Mouse (Mus musculus): ENCODE measurements around the gene Cat. TPM values are rescaled to one million over a fixed set of nuclear protein-coding genes. Genes with fewer than 3 reads are reported as not detected.
A peak's percentile ranks its signal among the peaks of the same experiment; 100 is the strongest.

The Cat gene
- total RNA-seq, 1 experiment from 2014 or later: 50.4 TPM

DNA sequence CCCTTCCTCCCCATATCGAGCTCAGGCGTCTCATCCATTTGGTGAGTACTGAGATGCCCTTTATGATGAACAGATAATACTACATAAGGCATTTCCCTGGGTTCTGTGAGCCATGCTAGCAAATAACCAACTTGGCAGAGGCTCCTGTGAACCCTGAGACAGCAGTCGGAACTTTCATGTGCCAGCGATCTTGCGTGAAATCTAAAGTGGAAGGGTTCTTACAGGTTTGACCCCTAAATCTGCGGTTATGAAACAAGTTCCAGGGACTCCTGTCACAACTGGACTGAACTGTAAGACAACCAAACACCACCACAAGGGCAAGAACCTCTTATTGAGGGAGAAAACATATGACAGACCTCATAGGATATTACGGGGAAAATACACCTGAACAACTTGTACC lies 29.2 kb downstream of the Cat start:
- no peak for ATAC-seq (replicated peaks in 1 of 2; ENCODE audit: insufficient read depth in 1 of 2, low FRiP score in 2 of 2, low TSS enrichment in 1 of 2, low read depth in 1 of 2, poor library complexity in 2 of 2, severe bottlenecking in 2 of 2)

- ATAC-seq (replicated peaks in 1 of 2; ENCODE audit: insufficient read depth in 1 of 2, low FRiP score in 2 of 2, low TSS enrichment in 1 of 2, low read depth in 1 of 2, poor library complexity in 2 of 2, severe bottlenecking in 2 of 2): no peak
These were observed 32.4 kb downstream of the Cat start for GRCm38 (mm10) chr2:103452550-103452949.

- ATAC-seq (replicated peaks in 1 of 2; ENCODE audit: insufficient read depth in 1 of 2, low FRiP score in 2 of 2, low TSS enrichment in 1 of 2, low read depth in 1 of 2, poor library complexity in 2 of 2, severe bottlenecking in 2 of 2): no peak
These were observed 34.7 kb downstream of the Cat start for GRCm38 (mm10) chr2:103450267-103450666.

GRCm38 (mm10) chr2:103449813-103450212 lies 35.1 kb downstream of the Cat start:
- peak in 1 of 2 experiments; percentile 34; a peak in 1 of 4 replicates for ATAC-seq (replicated peaks in 1 of 2; ENCODE audit: insufficient read depth in 1 of 2, low FRiP score in 2 of 2, low TSS enrichment in 1 of 2, low read depth in 1 of 2, poor library complexity in 2 of 2, severe bottlenecking in 2 of 2)

DNA sequence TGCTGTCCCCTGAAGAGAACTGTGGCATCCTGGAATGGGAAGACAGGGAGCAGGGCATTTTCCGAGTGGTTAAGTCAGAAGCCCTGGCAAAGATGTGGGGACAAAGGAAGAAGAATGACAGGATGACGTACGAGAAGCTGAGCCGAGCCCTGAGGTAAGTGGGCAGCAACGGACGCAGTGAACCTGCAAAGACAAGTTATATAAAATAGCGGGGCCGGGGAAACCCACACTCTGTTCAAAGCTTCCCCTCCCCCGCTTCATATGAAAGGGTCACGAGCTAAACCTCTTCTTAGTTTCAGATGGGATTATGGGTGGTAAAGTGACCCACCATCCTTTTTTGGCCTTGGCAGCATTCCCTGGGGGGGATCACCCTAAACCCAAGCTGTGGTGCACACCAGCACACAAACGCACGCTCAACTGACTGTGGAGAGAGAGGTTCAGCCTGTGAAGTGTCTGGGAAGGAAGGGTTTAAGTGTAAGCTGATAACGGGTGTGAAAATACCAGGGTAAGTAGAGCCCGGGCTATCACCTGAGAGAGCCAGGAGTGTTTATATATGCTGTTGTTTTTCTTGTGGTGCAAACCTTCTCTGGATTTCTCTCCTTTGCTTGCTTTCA lies 35.9 kb downstream of the Cat start:
- ATAC-seq (replicated peaks in 1 of 2; ENCODE audit: insufficient read depth in 1 of 2, low FRiP score in 2 of 2, low TSS enrichment in 1 of 2, low read depth in 1 of 2, poor library complexity in 2 of 2, severe bottlenecking in 2 of 2): peak in 1 of 2 experiments; percentile 50; a peak in 2 of 4 replicates

DNA sequence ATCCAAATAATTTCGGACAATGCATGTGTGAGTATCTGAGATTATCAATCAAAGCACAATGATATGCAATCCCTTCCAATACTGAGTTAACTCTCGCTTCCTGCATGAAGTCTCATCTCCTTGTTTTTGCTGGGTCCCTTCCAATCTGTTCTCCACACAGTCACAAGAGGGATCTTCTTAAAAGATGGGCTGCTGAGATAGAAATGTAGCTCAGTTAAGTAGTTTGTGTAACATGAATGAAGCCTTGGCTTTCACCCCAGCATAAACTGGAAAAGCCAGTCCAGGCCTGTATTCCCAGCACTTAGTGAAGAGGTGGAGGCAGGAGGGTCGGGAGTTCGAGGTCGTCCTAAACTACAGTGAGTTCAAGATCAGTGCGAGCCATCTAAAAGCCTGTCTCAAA lies 38.6 kb downstream of the Cat start:
- no peak for ATAC-seq (replicated peaks in 1 of 2; ENCODE audit: insufficient read depth in 1 of 2, low FRiP score in 2 of 2, low TSS enrichment in 1 of 2, low read depth in 1 of 2, poor library complexity in 2 of 2, severe bottlenecking in 2 of 2)

GRCm38 (mm10) chr2:103445776-103446175 lies 39.2 kb downstream of the Cat start:
- peak; percentile 43 to 53; a peak in 1 of 4 replicates for ATAC-seq (replicated peaks in 1 of 2; ENCODE audit: insufficient read depth in 1 of 2, low FRiP score in 2 of 2, low TSS enrichment in 1 of 2, low read depth in 1 of 2, poor library complexity in 2 of 2, severe bottlenecking in 2 of 2)

DNA sequence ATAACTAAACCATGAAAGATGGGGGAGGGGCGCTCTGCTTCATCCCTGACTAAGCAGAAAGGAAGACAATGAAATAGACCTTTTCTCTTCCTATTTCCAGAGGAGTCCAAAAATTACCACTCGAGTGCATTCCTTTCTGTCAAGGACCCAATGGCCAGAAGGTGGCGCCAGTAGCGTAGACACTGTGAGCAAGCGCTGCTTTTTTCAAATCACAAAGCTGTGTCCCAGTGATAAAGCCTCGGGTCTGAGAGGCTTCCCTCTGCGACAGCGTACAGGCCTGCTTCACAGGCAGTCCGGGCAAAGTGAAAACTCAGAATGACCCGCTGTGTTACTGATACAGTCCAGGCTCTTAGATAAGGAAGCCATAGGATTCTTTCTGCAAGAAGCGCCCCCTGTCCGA lies 45.2 kb downstream of the Cat start:
- ATAC-seq (replicated peaks in 1 of 2; ENCODE audit: insufficient read depth in 1 of 2, low FRiP score in 2 of 2, low TSS enrichment in 1 of 2, low read depth in 1 of 2, poor library complexity in 2 of 2, severe bottlenecking in 2 of 2): peak; percentile 81

- no peak for ATAC-seq (replicated peaks in 1 of 2; ENCODE audit: insufficient read depth in 1 of 2, low FRiP score in 2 of 2, low TSS enrichment in 1 of 2, low read depth in 1 of 2, poor library complexity in 2 of 2, severe bottlenecking in 2 of 2)
These were observed 45.8 kb downstream of the Cat start for GRCm38 (mm10) chr2:103439071-103439622.

DNA sequence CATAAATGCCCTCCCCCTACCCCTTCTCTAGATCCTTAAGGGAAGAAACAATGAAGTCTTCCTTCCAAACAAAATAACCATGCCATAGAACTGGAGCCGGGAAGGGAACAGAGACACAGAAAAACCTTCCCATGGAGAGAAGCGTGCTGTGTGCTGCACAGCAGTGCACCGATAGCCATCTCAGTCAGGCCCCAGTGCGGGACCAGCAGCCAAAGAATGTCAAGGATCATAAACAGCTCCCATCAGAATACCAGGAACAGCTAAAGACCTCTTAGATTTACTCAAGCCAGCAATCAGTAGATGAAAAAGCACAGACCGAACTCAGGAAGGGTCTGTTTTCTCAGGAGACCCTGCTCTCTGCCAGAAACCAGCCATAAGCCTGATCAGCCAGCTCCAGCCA lies 48.4 kb downstream of the Cat start:
- no peak for ATAC-seq (replicated peaks in 1 of 2; ENCODE audit: insufficient read depth in 1 of 2, low FRiP score in 2 of 2, low TSS enrichment in 1 of 2, low read depth in 1 of 2, poor library complexity in 2 of 2, severe bottlenecking in 2 of 2)

- no peak for ATAC-seq (replicated peaks in 1 of 2; ENCODE audit: insufficient read depth in 1 of 2, low FRiP score in 2 of 2, low TSS enrichment in 1 of 2, low read depth in 1 of 2, poor library complexity in 2 of 2, severe bottlenecking in 2 of 2)
These were observed 49.9 kb downstream of the Cat start for GRCm38 (mm10) chr2:103435110-103435509.

GRCm38 (mm10) chr2:103432695-103433275 lies 52.2 kb downstream of the Cat start:
- ATAC-seq (replicated peaks in 1 of 2; ENCODE audit: insufficient read depth in 1 of 2, low FRiP score in 2 of 2, low TSS enrichment in 1 of 2, low read depth in 1 of 2, poor library complexity in 2 of 2, severe bottlenecking in 2 of 2): no peak

DNA sequence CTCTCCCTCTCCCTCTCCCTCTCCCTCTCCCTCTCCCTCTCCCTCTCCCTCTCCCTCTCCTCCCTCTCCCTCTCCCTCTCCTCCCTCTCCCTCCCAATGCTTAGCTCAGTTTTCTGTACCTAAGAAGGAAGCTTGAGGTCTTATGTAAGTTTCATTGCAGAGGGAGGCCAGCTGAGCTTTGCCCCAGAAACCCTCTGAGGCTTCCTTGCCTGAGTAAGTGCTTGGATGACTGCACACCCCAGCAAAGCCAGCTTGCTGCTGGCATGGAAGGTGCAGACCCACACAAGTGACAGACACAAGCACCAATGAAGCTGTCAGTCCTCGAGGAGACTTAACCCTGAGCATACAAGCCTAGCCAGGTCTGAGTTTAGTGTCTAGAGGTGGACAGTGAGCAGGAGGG lies 54.2 kb downstream of the Cat start:
- ATAC-seq (replicated peaks in 1 of 2; ENCODE audit: insufficient read depth in 1 of 2, low FRiP score in 2 of 2, low TSS enrichment in 1 of 2, low read depth in 1 of 2, poor library complexity in 2 of 2, severe bottlenecking in 2 of 2): no peak

- no peak for ATAC-seq (replicated peaks in 1 of 2; ENCODE audit: insufficient read depth in 1 of 2, low FRiP score in 2 of 2, low TSS enrichment in 1 of 2, low read depth in 1 of 2, poor library complexity in 2 of 2, severe bottlenecking in 2 of 2)
These were observed 56.6 kb downstream of the Cat start for GRCm38 (mm10) chr2:103428356-103428755.

DNA sequence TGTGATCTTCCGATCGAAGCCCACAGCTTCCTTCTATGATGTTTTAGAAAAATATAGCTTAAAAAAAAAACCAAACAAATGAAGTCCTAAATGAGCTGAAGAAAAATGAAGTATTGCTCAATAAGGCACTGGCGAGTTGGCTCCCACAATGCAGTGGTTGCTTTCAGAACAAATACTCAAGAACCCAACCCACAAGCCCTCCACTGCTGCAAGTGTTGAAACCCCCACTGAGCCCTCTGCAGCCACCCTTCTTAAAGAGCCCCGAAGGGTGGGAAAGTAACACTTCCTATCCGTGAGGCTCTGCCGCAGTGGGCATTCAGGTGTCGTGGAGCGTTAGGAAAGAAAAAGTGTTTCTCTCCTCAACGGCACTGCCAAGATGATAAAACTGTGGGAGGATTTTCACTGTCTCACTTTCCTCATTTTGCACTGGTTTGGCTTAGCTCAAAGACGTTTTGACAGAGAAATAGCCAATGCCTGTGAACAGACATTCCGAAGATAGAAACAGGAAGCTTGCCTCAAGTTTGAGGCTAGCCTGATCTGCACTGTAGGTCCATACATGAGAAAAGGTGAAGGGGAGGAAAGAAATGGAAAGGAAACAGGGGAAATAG lies 59.4 kb downstream of the Cat start:
- no peak for ATAC-seq (replicated peaks in 1 of 2; ENCODE audit: insufficient read depth in 1 of 2, low FRiP score in 2 of 2, low TSS enrichment in 1 of 2, low read depth in 1 of 2, poor library complexity in 2 of 2, severe bottlenecking in 2 of 2)

DNA sequence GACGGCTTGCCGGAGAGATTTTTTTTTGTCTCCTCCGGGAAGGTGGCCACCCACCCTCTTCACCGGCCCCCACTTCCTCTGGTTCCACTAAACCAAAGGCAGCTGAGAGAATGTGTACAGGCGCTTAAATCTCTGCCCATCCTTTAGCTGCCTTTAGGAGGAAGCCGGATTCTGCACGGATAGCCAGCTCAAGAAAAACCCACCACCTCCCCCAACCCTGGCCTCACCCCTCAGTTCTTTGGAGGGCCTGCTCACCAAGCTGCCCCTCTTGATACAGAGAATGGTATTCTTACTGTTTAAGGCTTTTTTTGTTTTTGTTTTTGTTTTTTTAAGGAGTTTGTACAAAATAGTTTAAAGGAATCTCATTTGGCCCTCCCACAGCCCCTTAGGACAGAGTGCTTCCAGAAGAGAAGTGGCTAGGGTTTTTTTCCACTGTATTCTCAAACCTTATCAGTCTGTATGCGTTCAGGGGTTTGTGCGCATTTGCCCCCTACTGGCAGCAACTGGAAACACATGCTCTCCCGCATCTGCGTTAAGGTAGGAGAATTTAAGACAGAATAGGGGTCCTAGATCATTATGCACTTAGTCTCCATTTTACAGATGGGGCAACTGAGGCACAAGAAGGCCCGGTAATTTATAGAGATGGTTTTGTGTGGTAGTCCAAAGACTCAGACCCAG lies 60.5 kb downstream of the Cat start:
- ATAC-seq (replicated peaks in 1 of 2; ENCODE audit: insufficient read depth in 1 of 2, low FRiP score in 2 of 2, low TSS enrichment in 1 of 2, low read depth in 1 of 2, poor library complexity in 2 of 2, severe bottlenecking in 2 of 2): peak; percentile 58 to 69; a peak in 2 of 4 replicates

DNA sequence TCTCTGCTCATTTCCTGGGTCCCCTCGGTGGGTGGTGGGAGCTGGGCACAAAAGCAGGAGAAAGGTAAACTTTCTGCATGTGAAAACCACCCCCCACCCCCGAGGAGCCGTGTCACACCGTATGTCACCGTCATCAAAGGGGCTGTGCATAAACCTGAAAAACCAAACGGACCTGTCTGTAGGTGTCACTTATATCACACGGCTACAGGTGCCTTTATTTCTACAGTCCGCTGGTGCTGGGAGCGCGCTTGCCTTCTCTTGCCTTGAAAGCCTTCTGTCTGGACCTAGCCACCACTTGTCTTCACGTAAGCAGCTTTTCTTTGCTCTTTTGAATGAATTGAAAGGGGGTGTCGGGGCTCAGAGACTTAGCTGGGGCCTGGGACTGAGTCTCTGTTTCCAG lies 61.1 kb downstream of the Cat start:
- ATAC-seq (replicated peaks in 1 of 2; ENCODE audit: insufficient read depth in 1 of 2, low FRiP score in 2 of 2, low TSS enrichment in 1 of 2, low read depth in 1 of 2, poor library complexity in 2 of 2, severe bottlenecking in 2 of 2): no peak

Data from hematopoietic stem cell, adult 5-6 weeks (primary cell).